Mouse (Mus musculus) cerebellum, postnatal 25 days (tissue): ENCODE data around the gene Nxpe3.
A peak's percentile ranks its signal among the peaks of the same experiment; 100 is the strongest.

Experiments
- DNase-seq, 2 experiments: peaks; one replicate each; pipeline ENCODE4 v3.0.0; 2021; ENCODE audit warnings: mixed read lengths in 2 of 2

Nxpe3 gene

GRCm38 (mm10) chr16:55894893-55895650 lies at the start of gene Nxpe3:
Gene Nxpe3 (minus strand): TSS chr16:55895285.
- peak; percentile 91 for DNase-seq

GRCm38 (mm10) chr16:55940781-55941180 lies 45.7 kb upstream of the Nxpe3 start:
- no peak for DNase-seq

GRCm38 (mm10) chr16:55939703-55940102 lies 44.6 kb upstream of the Nxpe3 start:
- DNase-seq = no peak

GRCm38 (mm10) chr16:55938761-55939160 lies 43.7 kb upstream of the Nxpe3 start:
- DNase-seq = no peak

GRCm38 (mm10) chr16:55934453-55935037 lies 39.5 kb upstream of the Nxpe3 start, which contains the start of gene Cep97:
Gene Cep97 (minus strand): TSS chr16:55934855.
- peak; percentile 91 to 93 for DNase-seq

- peak in 1 of 2 experiments; percentile 60 for DNase-seq
These were observed 38.7 kb upstream of the Nxpe3 start for GRCm38 (mm10) chr16:55933681-55934343.

GRCm38 (mm10) chr16:55924010-55924409 lies 28.9 kb upstream of the Nxpe3 start:
- DNase-seq = no peak

- DNase-seq = no peak
These were observed 27.0 kb upstream of the Nxpe3 start for GRCm38 (mm10) chr16:55922079-55922478.

GRCm38 (mm10) chr16:55914716-55915115 lies 19.6 kb upstream of the Nxpe3 start:
- no peak for DNase-seq

- DNase-seq = no peak
These were observed 15.2 kb upstream of the Nxpe3 start for GRCm38 (mm10) chr16:55910208-55910793.

GRCm38 (mm10) chr16:55906928-55907679 lies 12.0 kb upstream of the Nxpe3 start:
- no peak for DNase-seq

- no peak for DNase-seq
These were observed 10.3 kb upstream of the Nxpe3 start for GRCm38 (mm10) chr16:55905370-55905769.

- no peak for DNase-seq
These were observed 7.0 kb upstream of the Nxpe3 start for GRCm38 (mm10) chr16:55901839-55902756.

GRCm38 (mm10) chr16:55898385-55899002 lies 3.4 kb upstream of the Nxpe3 start:
- no peak for DNase-seq

- DNase-seq = peak in 1 of 2 experiments; percentile 21
These were observed 588 bp upstream of the Nxpe3 start for GRCm38 (mm10) chr16:55895651-55896095.

- DNase-seq = no peak
These were observed 571 bp downstream of the Nxpe3 start for GRCm38 (mm10) chr16:55894536-55894892.

GRCm38 (mm10) chr16:55893410-55894107 lies 1.5 kb downstream of the Nxpe3 start:
- no peak for DNase-seq

GRCm38 (mm10) chr16:55892484-55892883 lies 2.6 kb downstream of the Nxpe3 start:
- no peak for DNase-seq

- DNase-seq = no peak
These were observed 3.7 kb downstream of the Nxpe3 start for GRCm38 (mm10) chr16:55891346-55891745.
